Mouse (Mus musculus): Measurements from ENCODE around the gene Svip.

GRCm38 (mm10) chr7:51969379-51969778 lies 36.4 kb downstream of the Svip start:
- no peak for TF ChIP-seq CTCF (IDR thresholded peaks at IDR 0.05; ENCODE audit: control insufficient read depth, insufficient read depth, insufficient read length)
- no peak for TF ChIP-seq USF1 (IDR thresholded peaks at IDR 0.05; ENCODE audit: low read depth)
- TF ChIP-seq CEBPB (IDR thresholded peaks at IDR 0.05; ENCODE audit: low read depth), result no peak
- TF ChIP-seq MYOD1 (IDR thresholded peaks at IDR 0.05; ENCODE audit: control insufficient read depth, insufficient read length, low read depth), result no peak
- TF ChIP-seq MAX (IDR thresholded peaks at IDR 0.05), result no peak
- TF ChIP-seq MYOG (IDR thresholded peaks at IDR 0.05; ENCODE audit: control insufficient read depth, extremely low read depth, insufficient read length), result no peak

Measured in C2C12 (cell line).